Mouse (Mus musculus) liver, postnatal 0 days (tissue): ENCODE measurements around the gene Ptpn23. TPM values are rescaled to one million over a fixed set of nuclear protein-coding genes. Genes with fewer than 3 reads are reported as not detected.
A peak's percentile ranks its signal among the peaks of the same experiment; 100 is the strongest.

Experiments used
- ATAC-seq: fragments of 200-750 bp; cut with Nextera tagmentation; 2 replicates; pipeline ENCODE4 v1.8.0; 2017; ENCODE audit warnings: mild to moderate bottlenecking, moderate library complexity
- DNase-seq: peaks from one replicate; pipeline ENCODE4 v3.0.0-alpha.2; 2016
- H3K27ac ChIP-seq: fragments of 300-500 bp; sonication (generic); 2 replicates; pipeline ENCODE4 v1.5.1; 2014; ENCODE audit warnings: antibody characterized with exemption, moderate library complexity, mild to moderate bottlenecking, low read depth
- H3K27me3 ChIP-seq: fragments of 300-500 bp; sonication (generic); 2 replicates; pipeline ENCODE4 v1.6.1; 2014; ENCODE audit warnings: low read length, control low read depth, mixed read lengths; ENCODE audit not compliant: insufficient read depth
- H3K36me3 ChIP-seq: fragments of 300-500 bp; sonication (generic); replicated peaks from 2 replicates; pipeline ENCODE4 v1.6.1; 2014; ENCODE audit warnings: mild to moderate bottlenecking, control low read depth, low read length, moderate library complexity, mixed read lengths; ENCODE audit not compliant: insufficient read depth
- H3K4me1 ChIP-seq: fragments of 300-500 bp; sonication (generic); 2 replicates; pipeline ENCODE4 v1.6.1; 2014; ENCODE audit warnings: antibody characterized with exemption, mild to moderate bottlenecking, control low read depth; ENCODE audit not compliant: insufficient read depth
- H3K4me2 ChIP-seq: fragments of 300-500 bp; sonication (generic); 2 replicates; pipeline ENCODE4 v1.6.1; 2014; ENCODE audit warnings: low read depth, mild to moderate bottlenecking, low read length, moderate library complexity, mixed read lengths
- H3K4me3 ChIP-seq: fragments of 300-500 bp; sonication (generic); 2 replicates; pipeline ENCODE4 v1.5.1; 2014; ENCODE audit warnings: low read depth, low read length
- H3K9ac ChIP-seq: fragments of 300-500 bp; sonication (generic); replicated peaks from 2 replicates; pipeline ENCODE4 v1.6.1; 2014; ENCODE audit warnings: mild to moderate bottlenecking, moderate library complexity
- H3K9me3 ChIP-seq: fragments of 300-500 bp; sonication (generic); 2 replicates; pipeline ENCODE4 v1.6.1; 2016; ENCODE audit warnings: mild to moderate bottlenecking, control low read depth, low read length, mixed read lengths
- CTCF ChIP-seq: sonication (generic); IDR thresholded peaks from 2 replicates; pipeline ENCODE4 v1.5.1; 2016; ENCODE audit warnings: antibody characterized with exemption, low read depth
- EP300 ChIP-seq: IDR thresholded peaks from 2 replicates; pipeline ENCODE4 v1.6.1; 2016; ENCODE audit warnings: antibody characterized with exemption, low read depth, mild to moderate bottlenecking
- WGBS: fragments of 180-500 bp; shearing (Covaris S2); extraction: QIAGEN DNeasy Blood & Tissue Kit; methylation state at CpG from one replicate; pipeline ENCODE4 v1.1.7; 2014; ENCODE audit not compliant: insufficient replicate concordance; 5-methylcytosine and 5-hydroxymethylcytosine counted together
- polyA plus RNA-seq: library from polyadenylated mRNA; unstranded; fragments of >200 nt; fragmentation: Nextera tagmentation; extraction: Ambion mirVana; gene quantifications from 2 replicates; pipeline ENCODE4 v1.2.1, GENCODE M21; 2015

Gene Ptpn23
- polyA plus RNA-seq = 3.0 and 3.3 TPM in 2 replicates

DNA sequence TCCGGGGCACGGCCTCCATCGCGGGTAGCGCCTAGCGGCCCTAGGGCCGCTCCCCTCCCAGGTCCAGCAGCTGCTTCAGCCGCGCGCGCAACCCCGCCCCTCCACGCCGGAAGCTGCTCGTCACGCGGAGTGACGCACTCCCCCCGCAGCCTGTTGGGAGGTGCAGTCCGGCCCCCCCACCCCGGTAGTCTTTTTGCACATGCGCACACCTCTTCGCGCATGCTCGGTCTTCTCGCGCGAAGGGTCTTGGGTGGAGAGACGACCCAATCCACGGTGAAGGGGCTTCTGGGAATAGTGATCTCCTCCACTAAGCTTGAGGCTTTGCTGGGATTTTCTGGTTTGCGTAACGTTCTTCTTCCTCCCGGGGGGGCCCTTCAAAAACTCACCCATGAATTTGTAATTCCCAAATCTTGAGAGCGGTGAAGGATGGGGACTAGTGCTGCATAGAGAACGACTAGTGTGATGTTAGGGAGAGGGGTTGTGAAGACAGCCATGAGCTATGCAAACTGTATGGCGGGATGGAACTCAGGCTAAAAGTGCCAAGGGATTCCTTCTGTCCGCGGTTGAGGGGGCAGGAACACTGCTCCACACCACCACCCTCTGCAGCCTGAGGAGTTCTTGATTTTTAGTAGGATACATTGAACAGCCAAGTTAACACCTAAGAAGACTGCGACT is at the start of gene Ptpn23:
Gene Ptpn23, minus strand, starts transcription at position 115 of the 675 bp plus-strand sequence.
- under 1% methylated on average over 39 of the region's 39 CpGs for WGBS
- Histone ChIP-seq H3K27me3 (no peaks in the 10 kb centered on the region), H3K4me3 (peak within 1 kb of the TSS; percentile 76), H3K4me2 (peak within 1 kb of the TSS; percentile 93), H3K9me3 (no peaks in the 10 kb centered on the region), H3K9ac (peak within 1 kb of the TSS; percentile 73), H3K27ac (peak within 1 kb of the TSS; percentile 68), H3K36me3 (no peaks in the 10 kb centered on the region; the same call in 1 of the 2 replicates), H3K4me1 (peaks cover 17% of the 10 kb centered on the region)
- 0 out of 2 replicates have a peak, but pooled peaks have one; percentile 27 for TF ChIP-seq EP300
- TF ChIP-seq CTCF = no peak
- DNase-seq (peak; percentile 97), ATAC-seq (peak; percentile 94)

DNA sequence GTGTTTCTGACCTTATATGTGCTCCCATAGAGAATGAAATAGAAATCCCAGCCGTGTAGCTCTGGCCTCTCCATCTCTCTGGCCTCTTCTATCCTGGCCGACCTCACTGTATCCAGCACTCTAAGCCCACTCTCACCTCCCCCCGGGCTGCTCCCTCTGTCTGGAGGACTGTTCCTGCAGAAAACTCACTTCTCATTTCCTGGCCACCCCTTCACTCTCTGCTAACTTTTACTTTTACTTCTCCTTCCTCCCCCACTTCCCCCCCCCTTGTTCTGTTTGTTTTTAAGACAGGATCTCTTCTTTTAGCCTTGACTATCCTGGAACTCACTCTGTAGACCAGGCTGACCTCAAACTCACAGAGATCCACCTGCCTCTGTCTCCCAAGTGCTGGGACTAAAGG is 44.5 kb upstream of the Ptpn23 start:
- peak overlapping the region; percentile 18; the same call in 1 of the 2 replicates for H3K27ac ChIP-seq
- ATAC-seq = no peak
- DNase-seq = no peak
- H3K4me3 ChIP-seq = no peak overlapping the region
- 27% methylated on average over 3 of the region's 3 CpGs for WGBS
- no peaks in the 10 kb centered on the region for H3K4me1 ChIP-seq
- H3K4me2 ChIP-seq = no peak overlapping the region
- 0 out of 2 replicates have a peak, but pooled peaks cover 4% of the 10 kb centered on the region for H3K36me3 ChIP-seq
- H3K27me3 ChIP-seq = no peaks in the 10 kb centered on the region
- H3K9ac ChIP-seq = no peak overlapping the region
- TF ChIP-seq EP300 (no peak), CTCF (no peak)
- H3K9me3 ChIP-seq = no peaks in the 10 kb centered on the region

DNA sequence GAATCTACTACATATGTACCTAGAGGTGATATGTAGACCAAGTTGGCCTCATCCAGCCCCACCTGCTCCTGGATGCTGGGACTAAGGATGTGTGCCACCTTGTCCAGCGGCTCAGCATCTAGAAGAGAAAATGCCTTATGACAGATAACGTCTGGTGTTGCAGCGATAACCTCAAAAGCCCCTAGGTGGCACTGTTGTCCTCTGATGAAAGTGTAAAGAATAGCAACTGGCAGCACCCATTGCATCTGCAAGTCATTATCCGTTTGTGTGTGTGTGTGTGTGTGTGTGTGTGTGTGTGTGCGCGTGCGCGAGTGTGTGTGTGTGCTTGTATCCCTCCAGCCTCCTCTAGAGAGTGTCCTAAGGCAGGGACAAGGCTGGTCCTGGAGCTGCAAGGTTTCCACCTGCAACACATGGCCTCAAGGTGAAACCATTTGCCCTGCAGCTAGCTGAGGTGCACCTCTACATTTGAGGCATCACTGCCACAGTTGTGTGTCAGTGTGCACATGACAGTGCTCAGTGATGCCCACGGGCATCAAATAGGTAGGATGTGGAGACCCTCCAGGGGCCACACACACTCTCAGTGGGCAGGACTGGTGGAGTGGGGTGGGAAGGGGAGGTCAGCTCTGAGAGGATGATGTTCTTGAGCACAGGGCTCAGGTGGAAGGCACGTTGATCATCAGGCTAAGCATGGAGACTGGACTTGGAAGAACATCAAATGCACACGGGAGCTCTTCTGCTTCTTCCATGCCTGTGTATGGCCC is 41.0 kb upstream of the Ptpn23 start:
- no peak overlapping the region for H3K9ac ChIP-seq
- no peak overlapping the region for H3K4me3 ChIP-seq
- H3K27me3 ChIP-seq = no peaks in the 10 kb centered on the region
- TF ChIP-seq EP300 (no peak), CTCF (peak; percentile 92)
- H3K36me3 ChIP-seq = 0 out of 2 replicates have a peak, but pooled peaks cover 2% of the 10 kb centered on the region
- peak; percentile 84 for DNase-seq
- H3K9me3 ChIP-seq = no peaks in the 10 kb centered on the region
- H3K4me2 ChIP-seq = no peak overlapping the region
- WGBS = 19% methylated on average over 11 of the region's 11 CpGs
- peak; percentile 78 for ATAC-seq
- H3K4me1 ChIP-seq = no peaks in the 10 kb centered on the region
- no peak overlapping the region for H3K27ac ChIP-seq

DNA sequence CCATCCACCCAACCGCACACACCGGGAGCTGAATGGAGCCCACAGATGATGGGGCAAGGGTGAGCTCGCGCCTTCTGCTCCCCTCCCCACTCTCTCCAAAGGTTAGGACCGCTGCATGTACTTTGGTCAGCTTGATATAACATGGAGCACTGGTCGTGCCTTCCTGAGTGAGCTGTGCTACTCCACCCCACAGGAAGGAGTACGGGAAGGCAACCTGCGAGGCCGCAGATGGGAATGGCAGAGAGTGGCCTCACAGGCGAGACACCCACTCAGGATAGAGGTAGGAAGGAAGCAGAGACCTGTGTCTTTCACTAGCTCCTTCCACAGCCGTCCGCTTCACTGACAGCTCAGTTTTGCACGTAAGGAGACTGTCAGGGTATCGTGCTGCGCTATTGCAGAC is 40.3 kb upstream of the Ptpn23 start:
- WGBS = 77% methylated on average over 15 of the region's 15 CpGs
- ATAC-seq = no peak
- H3K4me3 ChIP-seq = no peak overlapping the region

DNA sequence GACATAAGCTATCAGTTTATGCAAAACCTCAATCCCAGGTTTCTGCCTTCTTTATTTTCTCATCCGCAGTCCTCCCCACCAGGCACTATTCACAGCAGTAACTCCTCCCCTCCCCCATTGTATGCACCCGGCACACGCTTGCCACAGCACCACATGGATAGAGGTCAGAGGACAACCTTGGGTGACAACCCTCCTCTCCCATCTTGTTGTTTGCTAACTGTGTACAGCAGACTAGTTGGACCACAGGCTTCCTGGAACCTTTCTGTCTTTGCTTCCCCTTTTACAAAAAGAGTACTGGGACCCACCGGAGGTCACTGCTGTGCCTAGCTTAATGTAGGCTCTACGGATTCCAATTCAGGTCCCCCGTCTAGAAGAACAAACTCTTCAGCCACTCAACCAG is 32.5 kb upstream of the Ptpn23 start:
- Histone ChIP-seq H3K36me3 (peaks cover 18% of the 10 kb centered on the region), H3K4me2 (no peak overlapping the region), H3K27me3 (no peaks in the 10 kb centered on the region), H3K27ac (no peak overlapping the region), H3K4me3 (no peak overlapping the region), H3K9me3 (no peaks in the 10 kb centered on the region), H3K4me1 (no peaks in the 10 kb centered on the region; the same call in 1 of the 2 replicates), H3K9ac (no peak overlapping the region)
- DNase-seq (no peak), ATAC-seq (peak; percentile 63; the same call in 1 of the 2 replicates)
- WGBS = 43% methylated on average over 6 of the region's 6 CpGs
- TF ChIP-seq CTCF (no peak), EP300 (no peak)

More for the DNA sequence above, 40.3 kb upstream of the Ptpn23 start:
- Histone ChIP-seq H3K36me3 (0 out of 2 replicates have a peak, but pooled peaks cover 2% of the 10 kb centered on the region), H3K27me3 (no peaks in the 10 kb centered on the region), H3K9me3 (no peaks in the 10 kb centered on the region), H3K27ac (no peak overlapping the region), H3K9ac (no peak overlapping the region), H3K4me2 (no peak overlapping the region), H3K4me1 (no peaks in the 10 kb centered on the region)
- DNase-seq = no peak
- TF ChIP-seq EP300 = no peak
- no peak for TF ChIP-seq CTCF

DNA sequence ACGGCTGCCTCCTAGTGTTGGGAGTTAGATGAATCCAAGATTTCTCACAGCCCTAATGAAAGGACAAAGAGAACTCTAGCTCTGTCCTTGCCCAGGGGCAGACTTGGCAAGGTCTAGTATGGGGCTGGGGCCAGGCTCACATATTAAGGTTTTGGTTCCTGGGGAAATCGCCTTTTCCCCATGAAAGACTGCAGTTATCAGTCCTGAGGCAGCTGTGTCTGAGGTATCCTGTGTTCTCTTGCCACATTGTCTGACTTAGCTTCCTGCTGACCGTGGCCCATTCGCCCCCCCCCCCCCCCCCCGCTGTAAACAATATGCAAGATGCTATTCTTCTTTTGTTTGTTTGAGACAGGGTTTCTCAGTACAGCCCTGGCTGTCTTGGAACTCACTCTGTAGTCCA is 32.0 kb upstream of the Ptpn23 start:
- no peak for DNase-seq
- H3K4me2 ChIP-seq = no peak overlapping the region
- ATAC-seq = no peak; the same call in 1 of the 2 replicates
- TF ChIP-seq CTCF = no peak
- no peak for TF ChIP-seq EP300
- 35% methylated on average over 3 of the region's 5 CpGs for WGBS
- no peak overlapping the region for H3K4me3 ChIP-seq
- peaks cover 22% of the 10 kb centered on the region for H3K36me3 ChIP-seq
- no peak overlapping the region for H3K9ac ChIP-seq
- no peak overlapping the region for H3K27ac ChIP-seq
- no peaks in the 10 kb centered on the region for H3K27me3 ChIP-seq
- no peaks in the 10 kb centered on the region for H3K9me3 ChIP-seq
- H3K4me1 ChIP-seq = no peaks in the 10 kb centered on the region; the same call in 1 of the 2 replicates
